Mouse (Mus musculus) midbrain, postnatal 0 days (tissue): ENCODE measurements around the gene Rps6ka3. TPM values are rescaled to one million over a fixed set of nuclear protein-coding genes. Genes with fewer than 3 reads are reported as not detected.

ENCODE experiments used
- ATAC-seq: fragments of 200-750 bp; cut with Nextera tagmentation; 2 replicates; pipeline ENCODE4 v1.8.0; 2017; ENCODE audit warnings: moderate number of reproducible peaks, mild to moderate bottlenecking, moderate TSS enrichment, moderate library complexity; ENCODE audit not compliant: low FRiP score
- DNase-seq: peaks from one replicate; pipeline ENCODE4 v3.0.0-alpha.2; 2015; ENCODE audit warnings: low spot score
- H3K27ac ChIP-seq: fragments of 300-500 bp; sonication (generic); 2 replicates; pipeline ENCODE4 v1.5.1; 2014; ENCODE audit warnings: low read depth, mild to moderate bottlenecking, low read length, mixed read lengths
- H3K27me3 ChIP-seq: fragments of 300-500 bp; sonication (generic); 2 replicates; pipeline ENCODE4 v1.6.1; 2014; ENCODE audit warnings: low read length, control low read depth, mixed read lengths; ENCODE audit not compliant: insufficient read depth
- H3K36me3 ChIP-seq: fragments of 300-500 bp; sonication (generic); 2 replicates; pipeline ENCODE4 v1.6.1; 2014; ENCODE audit warnings: low read length, control low read depth, mixed read lengths; ENCODE audit not compliant: insufficient read depth
- H3K4me1 ChIP-seq: fragments of 300-500 bp; sonication (generic); 2 replicates; pipeline ENCODE4 v1.6.1; 2014; ENCODE audit warnings: mild to moderate bottlenecking, control low read depth, antibody characterized with exemption, low read length, mixed read lengths; ENCODE audit not compliant: insufficient read depth
- H3K4me2 ChIP-seq: fragments of 300-500 bp; sonication (generic); 2 replicates; pipeline ENCODE4 v1.6.1; 2014; ENCODE audit warnings: low read depth, mild to moderate bottlenecking, low read length, mixed read lengths; ENCODE audit not compliant: poor library complexity, severe bottlenecking
- H3K4me3 ChIP-seq: fragments of 300-500 bp; sonication (generic); 2 replicates; pipeline ENCODE4 v1.5.1; 2014; ENCODE audit warnings: low read depth, mild to moderate bottlenecking, low read length, moderate library complexity
- H3K9ac ChIP-seq: fragments of 300-500 bp; sonication (generic); replicated peaks from 2 replicates; pipeline ENCODE4 v1.6.1; 2014; ENCODE audit warnings: mild to moderate bottlenecking, low read length, moderate library complexity, mixed read lengths; ENCODE audit not compliant: poor library complexity, severe bottlenecking
- H3K9me3 ChIP-seq: fragments of 300-500 bp; sonication (generic); 2 replicates; pipeline ENCODE4 v1.6.1; 2016; ENCODE audit warnings: low read length, control low read depth
- CTCF ChIP-seq: IDR thresholded peaks from 2 replicates; pipeline ENCODE4 v1.5.1; 2016; ENCODE audit warnings: antibody characterized with exemption, mild to moderate bottlenecking
- WGBS: fragments of 180-500 bp; shearing (Covaris S2); extraction: QIAGEN DNeasy Blood & Tissue Kit; methylation state at CpG from one replicate; pipeline ENCODE4 v1.1.7; 2014; 5-methylcytosine and 5-hydroxymethylcytosine counted together
- polyA plus RNA-seq: library from polyadenylated mRNA; unstranded; fragments of >200 nt; fragmentation: Nextera tagmentation; extraction: Ambion mirVana; gene quantifications from 2 replicates; pipeline ENCODE4 v1.2.1, GENCODE M21; 2015
- total RNA-seq: library from RNA; depleted of rRNA; stranded (reverse); fragments of >200 nt; gene quantifications from 2 replicates; pipeline ENCODE4 v1.2.3, GENCODE M21; 2014

The Rps6ka3 gene
- total and polyA plus RNA-seq, 2 experiments from 2014 or later = 2.5 to 21.2 TPM

DNA sequence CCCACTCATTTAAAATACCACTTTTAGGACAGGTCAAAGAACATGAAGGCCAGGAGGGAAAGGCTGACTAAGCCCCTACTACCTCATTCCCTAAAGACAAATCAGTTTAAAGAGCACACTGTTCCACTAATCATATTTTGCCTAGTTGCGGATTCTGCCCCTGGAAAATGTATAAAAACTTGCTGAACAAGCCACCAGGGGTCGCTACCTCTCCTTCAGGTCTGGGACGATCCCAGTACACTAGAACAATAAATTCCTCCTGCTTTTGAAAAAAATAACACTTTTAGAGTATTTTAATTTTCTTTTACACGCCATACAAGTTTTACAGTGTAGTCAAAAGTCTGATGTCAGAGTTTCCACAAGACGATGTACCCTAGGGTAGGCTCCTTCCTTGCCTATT, 76.7 kb downstream of the Rps6ka3 start:
- Histone ChIP-seq H3K9me3 (no peaks in the 10 kb centered on the region), H3K9ac (no peak overlapping the region), H3K27me3 (no peaks in the 10 kb centered on the region), H3K4me1 (no peaks in the 10 kb centered on the region), H3K4me2 (no peak overlapping the region), H3K36me3 (no peaks in the 10 kb centered on the region), H3K27ac (no peak overlapping the region), H3K4me3 (no peak overlapping the region)
- DNase-seq = no peak
- 76% methylated on average over 5 of the region's 5 CpGs for WGBS
- no peak for ATAC-seq
- peak; percentile 29 for TF ChIP-seq CTCF

DNA sequence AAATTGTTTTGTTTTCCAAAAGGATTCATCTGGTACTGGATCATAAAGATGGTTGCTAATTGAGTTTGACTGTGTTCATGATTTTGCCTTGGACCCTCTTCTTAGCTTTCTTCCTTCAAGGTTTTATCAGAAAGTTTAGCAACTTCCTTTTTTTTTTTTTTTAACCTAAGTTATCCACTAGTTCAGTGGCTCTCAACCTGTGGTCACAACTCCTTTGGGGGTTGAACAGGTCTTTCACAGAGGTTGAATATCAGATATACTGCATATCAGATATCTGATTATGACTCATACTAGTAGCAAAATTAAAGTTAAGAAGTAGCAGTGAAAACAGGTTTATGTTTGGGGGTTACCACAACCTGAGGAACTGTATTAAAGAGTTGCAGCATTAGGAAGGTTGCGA, 85.8 kb downstream of the Rps6ka3 start:
- Histone ChIP-seq H3K9ac (no peak overlapping the region), H3K9me3 (no peaks in the 10 kb centered on the region), H3K4me3 (no peak overlapping the region), H3K27me3 (no peaks in the 10 kb centered on the region), H3K27ac (no peak overlapping the region), H3K36me3 (no peaks in the 10 kb centered on the region), H3K4me2 (no peak overlapping the region), H3K4me1 (no peaks in the 10 kb centered on the region)
- no peak for ATAC-seq
- DNase-seq = no peak
- no peak for TF ChIP-seq CTCF
- 94% methylated on average over 1 of the region's 1 CpGs for WGBS

GRCm38 (mm10) chrX:159302349-159303311, 92.5 kb downstream of the Rps6ka3 start:
- TF ChIP-seq CTCF = no peak
- Histone ChIP-seq H3K27ac (no peak overlapping the region), H3K36me3 (no peaks in the 10 kb centered on the region), H3K9me3 (no peaks in the 10 kb centered on the region), H3K4me3 (no peak overlapping the region), H3K4me2 (no peak overlapping the region), H3K9ac (no peak overlapping the region), H3K4me1 (no peaks in the 10 kb centered on the region), H3K27me3 (no peaks in the 10 kb centered on the region)
- DNase-seq (no peak), ATAC-seq (no peak)
- 87% methylated on average over 11 of the region's 11 CpGs for WGBS

GRCm38 (mm10) chrX:159315293-159315692, 105.2 kb downstream of the Rps6ka3 start:
- Histone ChIP-seq H3K9ac (no peak overlapping the region), H3K36me3 (no peaks in the 10 kb centered on the region), H3K27ac (no peak overlapping the region), H3K9me3 (no peaks in the 10 kb centered on the region), H3K4me1 (no peaks in the 10 kb centered on the region), H3K4me3 (no peak overlapping the region), H3K4me2 (no peak overlapping the region), H3K27me3 (no peaks in the 10 kb centered on the region)
- WGBS = 64% methylated on average over 7 of the region's 7 CpGs
- ATAC-seq (no peak), DNase-seq (no peak)
- no peak for TF ChIP-seq CTCF

- Histone ChIP-seq H3K4me1 (no peaks in the 10 kb centered on the region), H3K27me3 (no peaks in the 10 kb centered on the region), H3K9ac (no peak overlapping the region), H3K9me3 (no peaks in the 10 kb centered on the region), H3K27ac (no peak overlapping the region), H3K4me2 (no peak overlapping the region), H3K36me3 (no peaks in the 10 kb centered on the region), H3K4me3 (no peak overlapping the region)
- DNase-seq = peak; percentile 69
- ATAC-seq = no peak
- WGBS = 24% methylated on average over 8 of the region's 8 CpGs
- peak; percentile 81 for TF ChIP-seq CTCF
These were observed 111.2 kb downstream of the Rps6ka3 start for GRCm38 (mm10) chrX:159321342-159321741.

GRCm38 (mm10) chrX:159364506-159364905, 154.4 kb downstream of the Rps6ka3 start:
- WGBS = 86% methylated on average over 3 of the region's 3 CpGs
- no peak for TF ChIP-seq CTCF
- no peak overlapping the region for H3K27ac ChIP-seq
- peaks cover 5% of the 10 kb centered on the region; the same call in 1 of the 2 replicates for H3K36me3 ChIP-seq
- H3K9ac ChIP-seq = no peak overlapping the region
- no peak overlapping the region for H3K4me3 ChIP-seq
- no peaks in the 10 kb centered on the region for H3K9me3 ChIP-seq
- no peaks in the 10 kb centered on the region for H3K4me1 ChIP-seq
- ATAC-seq = no peak
- H3K4me2 ChIP-seq = no peak overlapping the region
- no peak for DNase-seq
- H3K27me3 ChIP-seq = no peaks in the 10 kb centered on the region
